Mouse (Mus musculus) midbrain, embryonic 11.5 days (tissue): Measurements from ENCODE around the gene Crhr2. TPM values are rescaled to one million over a fixed set of nuclear protein-coding genes. Genes with fewer than 3 reads are reported as not detected.
A peak's percentile ranks its signal among the peaks of the same experiment; 100 is the strongest.

Experiments
- ATAC-seq: fragments of 200-750 bp; cut with Nextera tagmentation; 2 replicates; pipeline ENCODE4 v1.8.0; 2017; ENCODE audit warnings: moderate TSS enrichment, moderate library complexity; ENCODE audit not compliant: low FRiP score
- DNase-seq: peaks from one replicate; pipeline ENCODE4 v3.0.0; 2015; ENCODE audit warnings: low spot score; ENCODE audit errors: missing footprints
- H3K27ac ChIP-seq: fragments of 300-500 bp; sonication (generic); 2 replicates; pipeline ENCODE4 v1.5.1; 2014; ENCODE audit warnings: low read depth, low read length
- H3K27me3 ChIP-seq: fragments of 300-500 bp; sonication (generic); 2 replicates; pipeline ENCODE4 v1.6.1; 2014; ENCODE audit warnings: mild to moderate bottlenecking, low read length, moderate library complexity, mixed read lengths; ENCODE audit not compliant: control insufficient read depth, insufficient read depth
- H3K36me3 ChIP-seq: fragments of 300-500 bp; sonication (generic); 2 replicates; pipeline ENCODE4 v1.6.1; 2014; ENCODE audit warnings: mild to moderate bottlenecking, low read length, moderate library complexity, mixed read lengths; ENCODE audit not compliant: control insufficient read depth, insufficient read depth
- H3K4me1 ChIP-seq: fragments of 300-500 bp; sonication (generic); 2 replicates; pipeline ENCODE4 v1.6.1; 2014; ENCODE audit warnings: low read length; ENCODE audit not compliant: control insufficient read depth, insufficient read depth
- H3K4me2 ChIP-seq: fragments of 300-500 bp; sonication (generic); 2 replicates; pipeline ENCODE4 v1.6.1; 2014; ENCODE audit warnings: mild to moderate bottlenecking, moderate library complexity
- H3K4me3 ChIP-seq: fragments of 300-500 bp; sonication (generic); 2 replicates; pipeline ENCODE4 v1.5.1; 2014; ENCODE audit warnings: low read depth, low read length
- H3K9ac ChIP-seq: fragments of 300-500 bp; sonication (generic); 2 replicates; pipeline ENCODE4 v1.6.1; 2014; ENCODE audit warnings: low read length
- H3K9me3 ChIP-seq: fragments of 300-500 bp; sonication (generic); 2 replicates; pipeline ENCODE4 v1.6.1; 2016; ENCODE audit warnings: low read length; ENCODE audit not compliant: control insufficient read depth
- WGBS: fragments of 180-500 bp; shearing (Covaris S2); extraction: QIAGEN DNeasy Blood & Tissue Kit; methylation state at CpG from one replicate; pipeline ENCODE4 v1.1.7; 2014; 5-methylcytosine and 5-hydroxymethylcytosine counted together
- polyA plus RNA-seq: library from polyadenylated mRNA; unstranded; fragments of >200 nt; fragmentation: Nextera tagmentation; extraction: Ambion mirVana; gene quantifications from 2 replicates; pipeline ENCODE4 v1.2.1, GENCODE M21; 2014

Gene Crhr2
- polyA plus RNA-seq, 1 experiment from 2014 or later = 0.22 TPM

DNA sequence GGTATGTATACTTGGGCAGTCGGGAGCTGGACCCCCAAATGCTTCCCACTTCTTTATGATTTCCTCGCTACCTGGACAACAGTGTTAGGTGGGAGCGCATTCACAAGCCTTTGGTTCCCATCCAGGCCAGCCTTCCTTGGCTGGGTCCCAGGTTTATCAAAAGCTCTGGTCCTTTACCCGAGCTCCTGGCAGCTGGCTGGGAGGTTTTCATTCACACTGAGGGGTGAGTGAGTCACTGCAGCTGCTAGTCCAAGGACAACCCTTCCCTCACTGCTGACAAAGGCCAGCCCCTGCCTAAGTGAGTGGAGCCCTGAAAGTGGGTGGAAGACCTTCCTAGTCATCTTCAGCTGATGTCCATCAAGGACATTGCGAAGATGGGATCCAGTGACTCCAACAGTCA is 34.8 kb downstream of the Crhr2 start:
- no peak overlapping the region for H3K4me3 ChIP-seq
- H3K4me2 ChIP-seq = no peak overlapping the region
- no peak overlapping the region for H3K9ac ChIP-seq
- no peak overlapping the region for H3K27ac ChIP-seq
- no peaks in the 10 kb centered on the region for H3K4me1 ChIP-seq
- H3K27me3 ChIP-seq = no peaks in the 10 kb centered on the region
- 84% methylated on average over 5 of the region's 5 CpGs for WGBS
- H3K9me3 ChIP-seq = no peaks in the 10 kb centered on the region
- H3K36me3 ChIP-seq = no peaks in the 10 kb centered on the region
- ATAC-seq = no peak
- no peak for DNase-seq

DNA sequence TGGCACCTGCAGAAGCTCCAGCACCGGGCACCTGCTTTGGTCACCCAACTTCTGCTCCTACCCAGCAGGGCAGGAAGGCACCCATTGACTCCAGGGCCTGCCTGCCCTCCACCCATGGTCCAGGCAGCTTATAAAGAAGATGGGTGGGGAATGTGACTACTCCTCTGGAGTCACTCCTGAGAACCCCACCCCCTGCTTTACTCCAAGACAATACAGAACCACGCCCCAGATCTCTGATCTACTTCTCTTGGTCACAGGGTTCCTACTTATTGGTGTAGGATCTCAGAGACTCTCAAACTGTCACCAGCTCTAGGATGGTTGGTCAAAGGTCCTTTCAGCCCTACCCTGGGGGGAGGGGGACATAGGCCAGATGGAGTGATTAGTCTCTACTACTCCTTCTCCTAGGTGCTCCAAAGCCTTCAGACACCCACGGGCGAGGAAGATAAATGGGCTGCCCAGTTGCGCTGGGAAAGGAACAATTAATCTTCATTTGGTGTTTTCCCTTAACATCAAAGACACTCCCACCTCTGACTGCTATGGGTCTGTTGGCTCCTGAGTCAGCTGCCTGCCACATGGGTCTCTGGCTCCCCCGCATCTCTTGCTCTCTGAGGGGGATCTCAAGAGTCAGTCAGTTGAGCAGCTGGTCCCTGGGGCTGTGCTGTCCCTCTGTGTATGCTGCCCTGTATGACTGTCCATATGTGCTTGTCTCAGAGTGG is 39.2 kb downstream of the Crhr2 start:
- ATAC-seq (no peak), DNase-seq (no peak)
- Histone ChIP-seq H3K4me3 (no peak overlapping the region), H3K4me2 (no peak overlapping the region), H3K9ac (no peak overlapping the region), H3K9me3 (no peaks in the 10 kb centered on the region), H3K4me1 (no peaks in the 10 kb centered on the region), H3K27ac (no peak overlapping the region), H3K27me3 (no peaks in the 10 kb centered on the region), H3K36me3 (no peaks in the 10 kb centered on the region)
- WGBS = 80% methylated on average over 6 of the region's 6 CpGs

DNA sequence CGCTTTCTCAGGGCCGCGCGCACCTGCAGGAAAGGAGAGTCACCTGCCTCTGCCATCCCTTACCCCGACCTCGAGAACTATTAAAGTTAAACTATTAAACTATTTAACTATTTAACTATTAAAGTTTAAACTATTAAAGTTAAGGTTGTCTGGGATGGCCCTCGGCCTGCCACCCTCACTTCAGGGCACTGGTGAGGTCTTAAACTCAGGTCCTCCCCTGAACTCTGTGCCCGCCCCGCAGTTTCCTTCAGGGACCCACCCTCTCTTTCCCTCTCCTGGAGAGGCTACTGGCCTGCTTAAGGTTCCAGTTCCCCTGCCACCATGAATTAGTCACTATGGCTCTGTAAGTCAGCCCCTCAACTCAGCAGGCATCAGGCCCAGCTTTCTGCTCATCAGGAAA is 41.4 kb downstream of the Crhr2 start:
- no peak for DNase-seq
- Histone ChIP-seq H3K27ac (no peak overlapping the region), H3K9ac (no peak overlapping the region), H3K27me3 (no peaks in the 10 kb centered on the region), H3K4me2 (no peak overlapping the region), H3K4me3 (no peak overlapping the region), H3K4me1 (no peaks in the 10 kb centered on the region), H3K9me3 (no peaks in the 10 kb centered on the region), H3K36me3 (no peaks in the 10 kb centered on the region)
- ATAC-seq = no peak
- 94% methylated on average over 9 of the region's 9 CpGs for WGBS

DNA sequence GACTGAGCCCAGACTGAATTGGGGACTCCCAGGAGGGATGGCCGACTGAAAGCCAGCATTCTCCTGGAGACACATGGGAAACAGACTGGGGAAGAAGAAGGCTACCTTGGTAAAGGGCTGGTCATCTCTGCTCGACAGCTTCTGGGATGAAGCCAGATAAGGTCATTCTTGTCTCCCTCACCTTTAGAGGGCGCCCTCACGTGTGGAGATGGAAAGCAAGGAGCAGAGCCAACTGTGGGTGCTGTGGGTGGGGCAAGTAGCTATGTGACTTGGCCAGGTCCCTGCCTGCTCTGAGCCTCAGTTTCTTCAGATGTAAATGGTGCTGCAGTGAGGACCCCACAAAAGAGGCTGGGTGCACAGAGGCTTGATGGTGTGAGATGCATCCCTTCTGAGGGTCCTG is 42.2 kb downstream of the Crhr2 start:
- ATAC-seq = no peak
- WGBS = 43% methylated on average over 4 of the region's 4 CpGs
- Histone ChIP-seq H3K36me3 (no peaks in the 10 kb centered on the region), H3K9ac (no peak overlapping the region), H3K9me3 (no peaks in the 10 kb centered on the region), H3K4me2 (no peak overlapping the region), H3K27me3 (no peaks in the 10 kb centered on the region), H3K4me3 (no peak overlapping the region), H3K4me1 (no peaks in the 10 kb centered on the region), H3K27ac (no peak overlapping the region)
- DNase-seq = no peak

DNA sequence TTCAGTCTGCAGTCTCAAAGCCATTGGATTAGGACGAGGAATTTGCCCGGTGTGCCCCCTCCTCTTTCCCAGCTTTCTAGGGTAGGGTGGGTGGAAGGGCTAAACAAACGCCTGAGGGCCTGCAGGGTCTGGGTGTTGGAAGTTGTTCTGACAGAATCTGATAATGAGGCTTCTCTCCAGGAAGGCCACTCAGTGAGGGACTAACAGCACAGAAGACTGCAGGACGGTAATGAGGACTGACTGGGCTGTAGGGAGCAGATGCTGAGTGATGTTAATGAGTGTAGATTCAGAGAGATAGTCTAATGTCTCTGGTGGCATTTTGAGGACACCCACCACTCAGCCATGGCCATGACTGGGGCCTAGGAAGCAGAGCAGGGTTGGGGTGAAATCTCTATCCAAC is 45.5 kb downstream of the Crhr2 start:
- no peak overlapping the region for H3K4me3 ChIP-seq
- H3K27ac ChIP-seq = no peak overlapping the region
- H3K4me1 ChIP-seq = no peaks in the 10 kb centered on the region
- no peaks in the 10 kb centered on the region for H3K9me3 ChIP-seq
- no peaks in the 10 kb centered on the region for H3K36me3 ChIP-seq
- H3K27me3 ChIP-seq = no peaks in the 10 kb centered on the region
- WGBS = 57% methylated on average over 4 of the region's 4 CpGs
- no peak for DNase-seq
- no peak overlapping the region for H3K4me2 ChIP-seq
- no peak for ATAC-seq
- H3K9ac ChIP-seq = no peak overlapping the region

DNA sequence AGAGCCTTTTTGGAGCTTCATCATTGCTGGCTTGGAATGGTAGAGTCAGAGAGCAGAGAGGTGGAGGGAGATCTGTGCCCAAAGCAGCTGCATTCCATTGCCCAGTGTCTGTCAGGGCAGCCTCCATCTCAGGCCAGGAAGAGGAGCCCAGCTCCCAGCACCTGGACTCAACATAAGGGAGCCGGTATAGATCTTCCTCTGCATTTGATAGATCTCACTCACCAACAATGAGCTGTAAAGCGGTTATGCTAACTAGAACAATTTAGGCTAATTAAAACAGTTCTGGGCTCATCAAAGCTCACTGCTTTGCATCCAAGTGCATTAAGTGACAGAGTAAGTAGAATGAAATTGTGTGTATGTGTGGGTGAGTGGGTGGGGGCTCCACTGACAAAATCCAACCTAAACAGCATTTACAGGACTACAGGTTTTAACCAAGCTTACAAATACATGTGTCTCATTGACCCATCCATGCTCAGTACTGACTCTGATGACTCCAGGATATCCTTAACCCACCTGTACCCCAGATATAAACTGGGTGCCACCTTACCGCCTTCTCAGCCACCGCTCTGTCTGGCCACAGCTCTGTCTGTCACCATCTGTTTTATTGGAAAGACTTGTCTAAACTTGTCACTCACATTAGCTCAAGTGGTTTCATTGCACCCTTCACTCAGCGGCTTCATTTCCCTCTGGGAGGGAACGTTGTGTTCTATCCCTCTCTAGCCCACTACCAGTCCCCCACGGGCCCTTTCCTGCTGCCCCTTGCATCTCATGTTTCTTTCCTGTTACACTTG is 50.4 kb downstream of the Crhr2 start:
- Histone ChIP-seq H3K27ac (no peak overlapping the region), H3K4me3 (no peak overlapping the region), H3K36me3 (peaks cover 15% of the 10 kb centered on the region; the same call in 1 of the 2 replicates), H3K27me3 (no peaks in the 10 kb centered on the region), H3K4me1 (no peaks in the 10 kb centered on the region), H3K9me3 (no peaks in the 10 kb centered on the region), H3K9ac (no peak overlapping the region), H3K4me2 (no peak overlapping the region)
- DNase-seq (no peak), ATAC-seq (no peak)
- WGBS = 88% methylated on average over 7 of the region's 7 CpGs

DNA sequence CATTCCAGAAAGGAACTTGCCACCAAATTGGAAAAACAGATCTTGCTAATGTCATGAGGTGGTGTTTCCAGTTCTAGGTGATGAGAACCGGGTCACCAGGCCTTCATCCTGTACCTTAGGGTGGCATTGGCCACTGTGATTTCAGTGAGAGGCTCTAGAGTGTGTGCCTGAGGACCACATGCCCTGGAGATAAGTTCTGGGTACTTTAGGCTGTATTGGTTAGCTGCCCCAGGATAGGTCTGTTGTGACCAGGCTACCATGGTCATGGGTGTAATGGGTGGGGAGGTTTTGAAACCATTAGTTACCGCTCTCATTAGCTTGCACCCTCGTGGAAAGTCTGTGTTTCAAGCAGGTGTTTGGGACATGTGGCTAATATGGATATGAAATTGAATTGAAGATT is 51.4 kb downstream of the Crhr2 start:
- peaks cover 15% of the 10 kb centered on the region; the same call in 1 of the 2 replicates for H3K36me3 ChIP-seq
- 96% methylated on average over 3 of the region's 3 CpGs for WGBS
- DNase-seq (peak; percentile 71), ATAC-seq (no peak)
- H3K27me3 ChIP-seq = no peaks in the 10 kb centered on the region
- no peaks in the 10 kb centered on the region for H3K4me1 ChIP-seq
- H3K4me3 ChIP-seq = no peak overlapping the region
- no peak overlapping the region for H3K4me2 ChIP-seq
- no peak overlapping the region for H3K9ac ChIP-seq
- no peaks in the 10 kb centered on the region for H3K9me3 ChIP-seq
- no peak overlapping the region for H3K27ac ChIP-seq

DNA sequence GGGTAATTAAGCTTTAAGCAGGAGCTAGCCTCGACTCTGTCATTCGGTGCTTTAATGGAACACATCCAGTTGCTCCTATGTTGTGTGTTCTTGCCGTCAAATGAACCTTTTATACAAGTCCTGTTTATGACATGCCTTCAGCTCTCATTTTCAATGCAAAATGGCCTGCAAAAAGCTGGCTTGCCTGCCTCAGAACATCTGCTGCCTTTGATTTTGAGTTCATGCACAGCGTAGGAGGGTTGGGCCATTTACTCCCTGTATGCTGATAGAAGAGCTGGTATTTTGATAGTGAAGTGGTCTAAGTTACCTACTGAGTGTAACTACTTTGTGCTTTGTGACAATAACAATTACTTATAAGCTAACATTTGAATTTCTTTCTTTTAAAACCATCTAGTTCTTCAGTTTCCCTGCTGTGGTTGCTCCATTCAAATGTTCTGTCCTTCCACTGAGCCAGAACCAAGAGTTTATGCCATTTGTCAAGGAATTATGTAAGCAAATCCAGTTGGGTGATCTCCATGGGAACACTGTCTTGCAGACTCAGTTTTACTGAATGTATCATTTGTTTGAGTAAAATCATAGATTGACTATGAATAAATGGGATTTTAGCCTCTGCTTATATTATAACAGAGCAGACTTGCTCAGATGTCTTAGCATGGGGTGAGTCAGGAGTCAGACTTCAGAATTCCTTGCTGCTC is 56.1 kb downstream of the Crhr2 start:
- no peak overlapping the region for H3K27ac ChIP-seq
- 95% methylated on average over 4 of the region's 4 CpGs for WGBS
- ATAC-seq = no peak

DNA sequence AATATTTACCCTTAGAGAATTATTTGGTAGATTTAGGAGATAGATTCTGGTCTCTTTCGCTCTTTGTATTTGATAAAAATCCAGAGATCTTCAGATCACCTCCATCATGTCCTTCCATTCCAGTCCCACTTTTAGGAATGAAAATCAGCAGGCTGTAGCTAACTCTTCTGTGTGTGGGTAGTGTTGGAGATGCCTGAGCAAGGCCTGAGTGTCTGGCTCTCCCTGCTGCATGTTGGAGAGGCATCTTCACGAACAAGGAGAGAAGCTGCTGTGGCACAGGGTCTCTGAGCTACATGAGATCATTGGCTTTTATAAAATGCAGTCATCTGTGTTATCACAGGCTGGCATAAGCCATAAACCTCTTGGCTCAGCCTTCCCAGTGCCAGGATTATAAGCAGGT is 66.9 kb downstream of the Crhr2 start:
- H3K4me3 ChIP-seq = no peak overlapping the region
- peaks cover 14% of the 10 kb centered on the region for H3K36me3 ChIP-seq
- no peak overlapping the region for H3K9ac ChIP-seq
- no peak overlapping the region for H3K27ac ChIP-seq
- DNase-seq (peak; percentile 37), ATAC-seq (no peak)
- H3K4me1 ChIP-seq = no peaks in the 10 kb centered on the region
- 95% methylated on average over 2 of the region's 2 CpGs for WGBS
- no peak overlapping the region for H3K4me2 ChIP-seq
- no peaks in the 10 kb centered on the region for H3K27me3 ChIP-seq
- H3K9me3 ChIP-seq = no peaks in the 10 kb centered on the region

More for the DNA sequence above, 56.1 kb downstream of the Crhr2 start:
- H3K4me1 ChIP-seq = no peaks in the 10 kb centered on the region
- peaks cover 31% of the 10 kb centered on the region for H3K36me3 ChIP-seq
- no peak overlapping the region for H3K4me2 ChIP-seq
- H3K9ac ChIP-seq = no peak overlapping the region
- H3K9me3 ChIP-seq = no peaks in the 10 kb centered on the region
- no peak overlapping the region for H3K4me3 ChIP-seq
- no peaks in the 10 kb centered on the region for H3K27me3 ChIP-seq
- DNase-seq = no peak
